Mouse (Mus musculus) heart, embryonic 11.5 days (tissue): ENCODE measurements around the gene Plxnb1. TPM values are rescaled to one million over a fixed set of nuclear protein-coding genes. Genes with fewer than 3 reads are reported as not detected.
A peak's percentile ranks its signal among the peaks of the same experiment; 100 is the strongest.

Experiments used
- ATAC-seq: fragments of 200-750 bp; cut with Nextera tagmentation; replicated peaks from 2 replicates; pipeline ENCODE4 v1.8.0; 2017; ENCODE audit warnings: moderate library complexity; ENCODE audit not compliant: insufficient number of reproducible peaks, low FRiP score, low TSS enrichment
- H3K27ac ChIP-seq: fragments of 300-500 bp; sonication (generic); 2 replicates; pipeline ENCODE4 v1.5.1; 2014; ENCODE audit warnings: mild to moderate bottlenecking, low read depth, low read length
- H3K27me3 ChIP-seq: fragments of 300-500 bp; sonication (generic); 2 replicates; pipeline ENCODE4 v1.6.1; 2014; ENCODE audit warnings: mild to moderate bottlenecking, low read length, mixed read lengths; ENCODE audit not compliant: control insufficient read depth, insufficient read depth
- H3K36me3 ChIP-seq: fragments of 300-500 bp; sonication (generic); 2 replicates; pipeline ENCODE4 v1.6.1; 2014; ENCODE audit warnings: mild to moderate bottlenecking, low read length, moderate library complexity, mixed read lengths; ENCODE audit not compliant: control insufficient read depth, insufficient read depth
- H3K4me1 ChIP-seq: fragments of 300-500 bp; sonication (generic); 2 replicates; pipeline ENCODE4 v1.6.1; 2014; ENCODE audit warnings: low read length; ENCODE audit not compliant: control insufficient read depth, insufficient read depth
- H3K4me2 ChIP-seq: fragments of 300-500 bp; sonication (generic); 2 replicates; pipeline ENCODE4 v1.6.1; 2014; ENCODE audit warnings: mild to moderate bottlenecking, moderate library complexity
- H3K4me3 ChIP-seq: fragments of 300-500 bp; sonication (generic); 2 replicates; pipeline ENCODE4 v1.5.1; 2014; ENCODE audit warnings: low read depth, low read length
- H3K9ac ChIP-seq: fragments of 300-500 bp; sonication (generic); 2 replicates; pipeline ENCODE4 v1.6.1; 2014; ENCODE audit warnings: mild to moderate bottlenecking, low read depth, low read length, moderate library complexity
- H3K9me3 ChIP-seq: fragments of 300-500 bp; sonication (generic); replicated peaks from 2 replicates; pipeline ENCODE4 v1.6.1; 2016; ENCODE audit warnings: low read length; ENCODE audit not compliant: control insufficient read depth
- WGBS: fragments of 180-500 bp; shearing (Covaris S2); extraction: QIAGEN DNeasy Blood & Tissue Kit; methylation state at CpG from one replicate; pipeline ENCODE4 v1.1.7; 2014; ENCODE audit not compliant: insufficient replicate concordance; 5-methylcytosine and 5-hydroxymethylcytosine counted together
- polyA plus RNA-seq: library from polyadenylated mRNA; unstranded; fragments of >200 nt; fragmentation: Nextera tagmentation; extraction: Ambion mirVana; gene quantifications from 2 replicates; pipeline ENCODE4 v1.2.1, GENCODE M21; 2014

Gene Plxnb1
- polyA plus RNA-seq, 1 experiment from 2014 or later, result 5.5 TPM

DNA sequence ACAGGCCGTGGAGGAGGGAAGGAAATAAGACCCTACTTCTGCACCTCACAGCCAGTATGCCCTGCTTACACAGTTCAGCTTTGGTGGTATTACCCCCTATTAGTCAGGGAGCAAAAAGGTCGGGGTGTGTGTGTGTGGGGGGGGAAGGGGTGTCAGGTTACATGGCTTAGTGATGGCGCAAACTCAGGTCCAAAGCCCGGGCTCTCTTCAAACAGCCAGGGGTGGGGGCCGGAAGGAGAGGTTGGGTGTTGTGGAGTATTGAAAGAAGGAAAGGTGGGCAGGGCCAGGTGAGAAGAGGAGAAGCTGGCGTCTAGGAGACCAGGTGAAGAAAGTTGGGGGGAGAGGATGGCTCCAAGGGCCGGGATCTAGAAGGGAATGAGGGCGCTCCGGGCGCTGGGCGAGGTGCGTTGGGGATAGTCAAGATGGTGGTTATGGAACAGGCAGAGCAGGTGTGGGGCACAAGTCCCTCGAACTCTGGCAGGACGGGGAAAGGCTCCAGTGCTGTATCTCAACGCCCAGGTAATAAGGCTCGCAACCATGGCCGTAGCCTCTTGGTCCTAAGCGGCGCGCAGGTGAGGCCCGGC lies 544 bp upstream of the Plxnb1 start:
- peak overlapping the region; percentile 88 for H3K4me2 ChIP-seq
- H3K9ac ChIP-seq, result peak overlapping the region; percentile 93
- peak overlapping the region; percentile 97 for H3K27ac ChIP-seq
- H3K4me1 ChIP-seq, result peaks cover 48% of the 10 kb centered on the region
- peak; percentile 0 for ATAC-seq
- no peaks in the 10 kb centered on the region for H3K9me3 ChIP-seq
- peak overlapping the region; percentile 72 for H3K4me3 ChIP-seq
- no peaks in the 10 kb centered on the region for H3K27me3 ChIP-seq
- 0 out of 2 replicates have a peak, but pooled peaks cover 3% of the 10 kb centered on the region for H3K36me3 ChIP-seq
- WGBS, result 2% methylated on average over 21 of the region's 21 CpGs

DNA sequence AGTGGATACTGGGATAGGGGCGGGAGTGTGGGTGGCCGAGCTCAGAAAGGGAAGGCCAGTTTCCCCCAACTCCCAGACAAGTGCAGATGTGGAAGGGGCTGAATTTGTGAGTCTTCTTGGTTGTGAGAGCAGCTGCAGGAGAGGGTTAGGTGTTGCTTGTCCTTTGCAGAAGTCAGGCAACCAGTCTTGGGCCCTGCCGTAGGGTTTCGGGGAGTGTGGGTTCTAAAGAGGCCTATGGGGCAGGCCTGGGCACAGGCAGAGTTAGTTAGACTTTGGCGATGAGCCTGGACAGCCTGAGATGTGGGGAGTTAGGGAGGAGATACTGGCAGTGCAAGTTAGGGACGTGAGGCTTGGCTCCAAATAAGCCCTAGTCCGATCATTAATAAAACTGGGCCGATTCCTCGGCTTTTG lies 1.1 kb downstream of the Plxnb1 start:
- peak overlapping the region; percentile 97 for H3K27ac ChIP-seq

DNA sequence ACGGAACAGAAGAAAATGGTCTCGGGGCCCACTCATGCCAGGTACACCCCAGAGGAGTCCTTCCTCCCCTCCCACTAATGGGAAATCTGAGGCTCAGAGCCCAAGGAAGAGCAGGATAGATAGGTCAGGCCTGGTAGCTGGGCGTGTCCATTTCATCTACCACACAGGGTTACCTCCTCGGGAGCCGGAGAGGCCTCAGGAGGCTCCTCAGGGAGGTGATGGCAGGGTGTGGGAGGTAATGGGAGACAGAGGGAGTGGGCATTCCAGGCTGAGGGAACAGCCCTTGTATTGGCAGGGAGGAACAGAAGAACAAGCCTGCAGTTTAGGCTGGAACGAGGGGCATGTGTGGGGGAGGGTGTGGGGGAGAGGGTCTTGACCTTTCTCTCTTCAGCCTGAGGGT lies 1.7 kb downstream of the Plxnb1 start:
- Histone ChIP-seq H3K27me3 (no peaks in the 10 kb centered on the region), H3K9ac (peak overlapping the region; percentile 93), H3K9me3 (no peaks in the 10 kb centered on the region), H3K4me2 (peak overlapping the region; percentile 88), H3K27ac (peak overlapping the region; percentile 97), H3K36me3 (peaks cover 5% of the 10 kb centered on the region), H3K4me3 (peak overlapping the region; percentile 72), H3K4me1 (peaks cover 50% of the 10 kb centered on the region)
- 33% methylated on average over 6 of the region's 6 CpGs for WGBS
- ATAC-seq, result no peak

More for the DNA sequence above, 1.1 kb downstream of the Plxnb1 start:
- peaks cover 50% of the 10 kb centered on the region for H3K4me1 ChIP-seq
- H3K27me3 ChIP-seq, result no peaks in the 10 kb centered on the region
- ATAC-seq, result no peak
- peak overlapping the region; percentile 93 for H3K9ac ChIP-seq
- H3K36me3 ChIP-seq, result peaks cover 5% of the 10 kb centered on the region; the same call in 1 of the 2 replicates
- WGBS, result 45% methylated on average over 9 of the region's 9 CpGs
- peak overlapping the region; percentile 72 for H3K4me3 ChIP-seq
- no peaks in the 10 kb centered on the region for H3K9me3 ChIP-seq
- peak overlapping the region; percentile 88 for H3K4me2 ChIP-seq

DNA sequence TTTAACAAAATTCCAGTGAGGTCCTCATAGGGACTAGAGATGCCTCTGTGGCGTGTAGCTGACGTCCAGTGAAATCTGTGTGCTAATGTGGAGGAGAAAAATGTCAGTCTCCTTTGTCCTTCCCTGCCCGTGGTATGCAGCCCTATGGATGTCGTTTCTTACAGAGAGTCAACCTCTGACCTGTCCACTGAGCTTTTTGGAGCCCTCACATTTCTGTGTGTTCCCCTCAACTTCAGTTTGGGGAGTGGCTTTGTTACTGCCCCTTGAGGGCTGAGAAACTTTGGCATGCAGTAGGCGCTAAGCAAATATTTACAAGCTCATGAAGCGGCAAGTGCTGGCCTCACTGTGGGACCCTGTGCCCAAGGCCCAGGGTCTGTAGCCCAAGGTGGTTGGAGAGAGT lies 2.1 kb downstream of the Plxnb1 start:
- Histone ChIP-seq H3K27ac (peak overlapping the region; percentile 97), H3K9ac (peak overlapping the region; percentile 93), H3K4me1 (peaks cover 50% of the 10 kb centered on the region), H3K9me3 (no peaks in the 10 kb centered on the region), H3K4me3 (peak overlapping the region; percentile 72; the same call in 1 of the 2 replicates), H3K4me2 (peak overlapping the region; percentile 88), H3K36me3 (peaks cover 6% of the 10 kb centered on the region), H3K27me3 (no peaks in the 10 kb centered on the region)
- ATAC-seq, result no peak
- WGBS, result 39% methylated on average over 6 of the region's 6 CpGs

DNA sequence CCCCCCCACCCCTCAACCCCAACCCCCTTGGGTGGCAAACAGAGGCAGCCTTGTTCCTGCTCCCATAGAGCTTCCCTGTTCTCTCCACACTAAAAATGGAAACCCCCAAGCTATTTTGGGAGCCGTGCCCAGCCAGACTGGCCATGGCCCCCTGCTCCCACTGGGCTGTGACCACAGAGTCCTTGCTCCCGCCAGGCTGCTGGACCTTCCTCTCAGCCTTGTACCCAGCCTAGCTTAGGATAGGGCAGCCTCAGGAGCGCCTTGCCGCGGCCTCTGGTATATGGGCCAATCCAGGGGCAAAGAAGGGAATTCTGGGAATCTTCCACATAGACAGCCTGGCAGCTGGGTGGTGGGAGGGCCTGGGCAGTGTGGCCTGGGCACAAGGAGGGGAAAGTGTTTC lies 2.6 kb downstream of the Plxnb1 start:
- Histone ChIP-seq H3K4me1 (peaks cover 50% of the 10 kb centered on the region), H3K4me3 (no peak overlapping the region), H3K36me3 (peaks cover 8% of the 10 kb centered on the region), H3K27ac (peak overlapping the region; percentile 97), H3K9ac (peak overlapping the region; percentile 93), H3K4me2 (peak overlapping the region; percentile 88), H3K9me3 (no peaks in the 10 kb centered on the region), H3K27me3 (no peaks in the 10 kb centered on the region)
- ATAC-seq, result no peak
- 61% methylated on average over 5 of the region's 5 CpGs for WGBS

DNA sequence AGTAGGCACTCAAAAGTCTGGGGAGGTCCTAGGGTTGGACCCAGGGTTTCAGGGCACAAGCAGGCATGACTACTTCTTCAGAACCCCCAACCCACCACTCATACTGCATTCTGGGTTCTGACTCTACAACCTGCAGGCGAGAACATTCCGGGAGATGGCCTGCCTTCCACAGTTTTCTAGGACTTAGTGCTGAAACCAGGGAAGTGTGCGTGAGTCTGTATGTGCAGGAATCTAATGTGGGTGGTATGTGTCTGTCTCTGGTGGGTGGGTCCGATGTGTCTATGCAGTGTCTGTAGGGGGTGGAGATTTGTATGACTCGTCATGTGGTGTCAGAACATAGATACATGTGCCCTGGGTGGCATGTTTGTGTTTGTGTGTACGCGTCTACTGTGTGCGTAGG lies 3.2 kb downstream of the Plxnb1 start:
- WGBS, result 80% methylated on average over 8 of the region's 8 CpGs

DNA sequence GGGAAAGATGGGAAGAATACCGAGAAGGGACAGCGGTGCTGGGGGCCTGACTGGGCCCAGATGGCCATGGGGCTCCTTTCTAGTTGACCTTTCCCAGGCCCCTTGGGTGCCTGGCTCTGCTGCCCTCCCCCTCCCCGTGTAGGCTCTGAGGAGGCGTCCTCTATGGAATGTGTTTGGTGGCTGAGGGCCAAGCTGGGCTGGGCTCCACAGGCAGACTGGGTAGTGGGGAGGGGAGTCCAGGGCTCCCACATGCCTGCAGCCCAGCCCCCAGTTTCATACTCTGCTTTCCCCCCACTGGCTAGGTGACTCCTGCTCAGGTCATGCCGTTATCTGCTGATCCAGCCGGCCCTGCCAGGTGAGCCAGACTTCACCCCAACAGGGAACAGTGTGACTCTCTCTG lies 3.8 kb downstream of the Plxnb1 start:
- no peaks in the 10 kb centered on the region for H3K27me3 ChIP-seq
- H3K4me1 ChIP-seq, result peaks cover 46% of the 10 kb centered on the region
- H3K4me2 ChIP-seq, result peak overlapping the region; percentile 88
- peak overlapping the region; percentile 97 for H3K27ac ChIP-seq
- H3K9ac ChIP-seq, result peak overlapping the region; percentile 43; the same call in 1 of the 2 replicates
- 0 out of 2 replicates have a peak overlapping the region, but pooled peaks have one; percentile 25 for H3K4me3 ChIP-seq
- no peaks in the 10 kb centered on the region for H3K9me3 ChIP-seq
- WGBS, result 26% methylated on average over 6 of the region's 6 CpGs
- ATAC-seq, result peak; percentile 60
- H3K36me3 ChIP-seq, result peaks cover 12% of the 10 kb centered on the region

More for the DNA sequence above, 3.2 kb downstream of the Plxnb1 start:
- no peak for ATAC-seq
- Histone ChIP-seq H3K36me3 (peaks cover 12% of the 10 kb centered on the region), H3K4me1 (peaks cover 50% of the 10 kb centered on the region), H3K27me3 (no peaks in the 10 kb centered on the region), H3K9me3 (no peaks in the 10 kb centered on the region), H3K4me3 (no peak overlapping the region), H3K9ac (peak overlapping the region; percentile 93; the same call in 1 of the 2 replicates), H3K27ac (peak overlapping the region; percentile 97), H3K4me2 (peak overlapping the region; percentile 88)

DNA sequence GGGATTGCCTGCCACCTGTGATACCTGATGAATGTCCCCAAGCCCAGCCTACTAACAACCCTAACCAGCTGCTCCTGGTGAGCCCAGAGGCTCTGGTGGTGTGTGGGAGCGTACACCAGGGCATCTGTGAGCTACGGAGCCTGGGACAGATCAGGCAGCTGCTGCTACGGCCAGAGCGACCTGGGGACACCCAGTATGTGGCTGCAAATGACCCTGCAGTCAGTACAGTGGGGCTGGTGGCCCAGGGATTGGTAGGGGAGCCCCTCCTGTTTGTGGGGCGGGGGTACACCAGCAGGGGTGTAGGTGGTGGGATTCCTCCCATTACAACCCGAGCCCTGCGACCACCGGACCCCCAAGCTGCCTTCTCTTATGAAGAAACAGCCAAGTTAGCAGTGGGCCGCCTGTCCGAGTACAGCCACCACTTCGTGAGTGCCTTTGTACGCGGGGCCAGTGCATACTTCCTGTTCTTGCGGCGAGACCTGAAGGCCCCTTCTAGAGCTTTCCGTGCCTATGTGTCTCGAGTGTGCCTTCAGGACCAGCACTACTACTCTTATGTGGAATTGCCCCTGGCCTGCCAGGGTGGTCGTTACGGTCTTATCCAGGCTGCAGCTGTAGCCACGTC lies 5.2 kb downstream of the Plxnb1 start:
- Histone ChIP-seq H3K9ac (no peak overlapping the region), H3K27ac (no peak overlapping the region; the same call in 1 of the 2 replicates), H3K4me1 (peaks cover 48% of the 10 kb centered on the region), H3K4me3 (no peak overlapping the region), H3K36me3 (peaks cover 12% of the 10 kb centered on the region), H3K9me3 (no peaks in the 10 kb centered on the region), H3K27me3 (no peaks in the 10 kb centered on the region), H3K4me2 (no peak overlapping the region)
- 83% methylated on average over 20 of the region's 20 CpGs for WGBS
- no peak for ATAC-seq
